Mouse (Mus musculus) testis, adult 2 months (tissue): ENCODE measurements around the gene Babam2. TPM values are rescaled to one million over a fixed set of nuclear protein-coding genes. Genes with fewer than 3 reads are reported as not detected.

Source experiments
- H3K27ac ChIP-seq: fragments of 200-500 bp; 2 replicates; pipeline ENCODE4 v1.5.1; 2012; ENCODE audit warnings: low read depth, low read length; ENCODE audit not compliant: control insufficient read depth, insufficient read depth
- H3K27me3 ChIP-seq: fragments of 200-500 bp; 2 replicates; pipeline ENCODE4 v1.6.1; 2012; ENCODE audit warnings: mild to moderate bottlenecking, low read length, moderate library complexity; ENCODE audit not compliant: control insufficient read depth, insufficient read depth
- H3K36me3 ChIP-seq: fragments of 200-500 bp; 2 replicates; pipeline ENCODE4 v1.6.1; 2012; ENCODE audit warnings: mild to moderate bottlenecking, low read length; ENCODE audit not compliant: control insufficient read depth, insufficient read depth
- H3K4me1 ChIP-seq: fragments of 200-500 bp; 2 replicates; pipeline ENCODE4 v1.6.1; 2012; ENCODE audit warnings: low read length; ENCODE audit not compliant: control insufficient read depth, insufficient read depth
- H3K4me3 ChIP-seq: fragments of 200-500 bp; 2 replicates; pipeline ENCODE4 v1.5.1; 2012; ENCODE audit warnings: low read depth, mild to moderate bottlenecking, low read length, moderate library complexity, mixed read lengths; ENCODE audit not compliant: control insufficient read depth
- CTCF ChIP-seq: fragments of 200-500 bp; IDR thresholded peaks from 2 replicates; pipeline ENCODE4 v1.5.1; 2012; ENCODE audit warnings: low read depth, mild to moderate bottlenecking, inconsistent platforms, low read length, moderate library complexity; ENCODE audit not compliant: control insufficient read depth, insufficient read depth, insufficient replicate concordance
- POLR2A ChIP-seq: fragments of 200-500 bp; IDR thresholded peaks from 2 replicates; pipeline ENCODE4 v1.6.1; 2012; ENCODE audit warnings: low read depth, mild to moderate bottlenecking, inconsistent platforms, low read length, moderate library complexity; ENCODE audit not compliant: control insufficient read depth
- polyA plus RNA-seq: library from polyadenylated mRNA; depleted of rRNA; stranded (reverse); fragments of >200 nt; gene quantifications from 2 replicates; pipeline ENCODE4 v1.2.3, GENCODE M21; 2012

Gene Babam2
- polyA plus RNA-seq, 1 experiment, result 38.5 TPM

DNA sequence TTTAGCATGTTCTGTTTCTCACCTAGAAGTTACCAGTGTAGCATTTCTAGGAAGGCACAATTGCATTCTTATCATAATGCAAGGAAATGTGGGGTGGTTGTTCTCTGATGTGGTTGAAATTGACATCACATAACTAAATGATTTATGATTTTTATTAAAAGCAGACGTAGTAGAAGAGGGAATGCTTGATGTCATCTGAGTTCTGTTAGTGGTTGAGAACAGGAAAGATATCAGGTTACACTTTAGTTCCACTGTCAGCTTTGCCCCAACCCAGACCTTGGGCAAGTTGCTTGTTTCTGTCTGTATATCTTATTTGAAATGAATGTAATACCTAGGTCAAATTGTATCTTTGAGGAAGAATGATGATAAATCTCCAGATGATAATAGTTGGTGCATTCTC lies 162.9 kb downstream of the Babam2 start:
- Histone ChIP-seq H3K4me1 (no peaks in the 10 kb centered on the region), H3K4me3 (no peak overlapping the region), H3K27ac (no peak overlapping the region), H3K36me3 (no peaks in the 10 kb centered on the region), H3K27me3 (no peaks in the 10 kb centered on the region)
- TF ChIP-seq CTCF (no peak), POLR2A (no peak)

DNA sequence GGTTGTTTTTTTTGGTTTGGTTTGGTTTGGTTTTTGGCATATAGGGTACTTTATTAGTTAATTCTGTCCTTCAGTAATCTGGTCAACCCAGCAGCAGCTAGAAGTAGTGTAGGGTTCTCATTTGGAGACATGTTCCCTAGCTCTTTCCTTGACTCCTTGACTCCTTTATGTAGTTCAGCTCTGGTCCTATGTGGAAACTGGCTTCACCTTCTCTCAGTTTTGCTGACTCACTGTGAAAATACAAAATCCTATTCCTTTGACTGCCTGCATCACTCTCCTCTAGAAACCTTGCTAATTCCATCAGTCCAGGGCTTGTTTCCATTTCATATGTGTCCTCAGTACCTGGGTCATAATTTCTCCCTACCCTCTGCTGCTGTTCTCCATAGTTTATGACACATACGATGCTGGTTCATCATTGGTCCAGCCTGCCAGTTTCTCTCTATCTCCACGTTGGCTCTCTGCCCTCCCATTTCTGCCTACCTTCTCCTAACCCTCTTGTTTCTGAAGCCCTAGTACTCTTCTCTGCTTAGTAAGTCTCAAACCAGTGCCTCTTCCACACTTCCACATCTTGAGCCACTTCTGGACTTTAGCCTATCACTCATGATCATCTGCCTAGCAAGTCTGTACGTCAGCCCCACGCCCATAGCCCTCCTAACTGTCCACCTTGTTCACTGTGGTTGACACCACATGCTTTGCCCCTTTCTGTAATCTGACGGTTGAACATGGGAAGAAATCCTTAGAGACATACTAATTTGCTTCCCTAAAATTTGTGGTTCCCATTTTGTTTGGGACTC lies 163.5 kb downstream of the Babam2 start:
- Histone ChIP-seq H3K4me1 (no peaks in the 10 kb centered on the region), H3K27ac (no peak overlapping the region), H3K4me3 (no peak overlapping the region), H3K36me3 (no peaks in the 10 kb centered on the region), H3K27me3 (no peaks in the 10 kb centered on the region)
- TF ChIP-seq POLR2A (no peak), CTCF (no peak)

DNA sequence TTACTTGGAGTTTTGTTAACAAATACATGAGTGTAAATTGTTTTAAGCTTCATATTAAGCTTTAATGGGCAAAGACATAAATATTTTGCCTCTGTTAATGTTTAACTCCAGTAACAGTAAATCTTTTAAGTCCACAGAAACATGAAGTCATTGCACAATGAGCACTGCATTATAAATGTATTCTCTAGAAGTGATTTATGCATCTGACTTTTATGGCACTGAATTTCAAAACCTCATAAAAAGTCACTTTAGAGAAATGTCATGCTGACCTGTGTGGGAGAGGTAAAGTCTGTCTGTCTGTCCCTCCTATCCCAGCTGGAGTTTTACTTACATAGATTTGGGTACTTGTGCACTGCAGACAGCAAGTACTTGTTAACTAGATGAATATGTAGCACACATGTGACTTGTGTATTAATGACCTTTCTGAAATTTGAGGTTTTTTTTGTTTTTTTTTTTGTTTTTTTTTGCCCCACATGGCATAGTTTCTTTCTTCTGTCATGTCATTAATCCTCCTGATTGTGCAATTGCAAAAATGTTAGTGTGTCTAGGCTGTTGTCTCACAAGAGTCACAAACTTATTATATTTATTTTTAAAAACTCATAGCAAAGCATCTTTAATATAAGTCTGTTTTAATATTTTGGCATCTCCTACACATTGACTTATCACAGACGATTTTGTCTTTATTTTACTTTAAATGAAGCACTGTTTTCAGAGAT lies 165.4 kb downstream of the Babam2 start:
- TF ChIP-seq POLR2A (no peak), CTCF (no peak)
- no peaks in the 10 kb centered on the region for H3K4me1 ChIP-seq
- no peak overlapping the region for H3K27ac ChIP-seq
- H3K4me3 ChIP-seq, result no peak overlapping the region
- no peaks in the 10 kb centered on the region for H3K36me3 ChIP-seq
- no peaks in the 10 kb centered on the region for H3K27me3 ChIP-seq

DNA sequence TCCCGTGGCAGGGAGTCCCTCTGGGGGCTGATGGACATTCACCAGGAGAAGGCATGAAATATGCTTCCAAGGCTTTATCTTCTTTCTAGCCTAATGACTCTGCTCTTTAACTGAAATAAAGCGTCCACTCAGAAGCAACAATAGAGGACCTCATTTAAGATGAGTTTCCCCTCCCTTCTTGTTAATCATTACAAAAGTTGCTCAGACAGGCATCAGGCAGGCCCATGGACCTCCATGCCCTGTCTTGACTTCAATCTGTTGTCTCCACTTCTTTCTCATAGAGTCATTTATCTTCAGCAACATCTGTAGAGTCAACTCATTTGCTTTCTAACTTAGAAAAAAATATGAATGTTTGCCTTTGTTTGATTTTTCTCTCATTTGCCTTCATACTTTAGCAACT lies 166.6 kb downstream of the Babam2 start:
- Histone ChIP-seq H3K4me3 (no peak overlapping the region), H3K4me1 (no peaks in the 10 kb centered on the region), H3K27ac (no peak overlapping the region), H3K36me3 (no peaks in the 10 kb centered on the region), H3K27me3 (no peaks in the 10 kb centered on the region)
- TF ChIP-seq POLR2A, result no peak
- no peak for TF ChIP-seq CTCF

DNA sequence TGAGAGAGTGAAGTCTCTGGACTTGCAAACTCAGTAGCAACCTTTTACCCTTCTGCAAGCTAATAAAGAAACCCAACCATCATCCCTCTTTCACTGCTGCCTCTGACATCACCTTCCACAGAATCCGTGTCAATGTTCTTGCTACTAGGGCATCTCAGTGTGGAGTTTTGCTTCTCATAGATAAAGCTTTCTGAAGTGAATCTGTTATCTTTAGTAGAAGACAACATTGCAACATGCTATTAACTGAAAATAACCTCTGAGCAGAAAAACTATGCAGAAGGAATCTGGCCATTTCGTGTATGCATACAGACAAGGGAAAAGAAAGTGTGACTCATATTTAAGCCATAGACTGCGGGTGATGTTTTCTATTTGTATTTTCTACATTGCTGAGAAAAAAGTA lies 168.6 kb downstream of the Babam2 start:
- Histone ChIP-seq H3K4me1 (no peaks in the 10 kb centered on the region), H3K4me3 (no peak overlapping the region), H3K27ac (no peak overlapping the region), H3K36me3 (no peaks in the 10 kb centered on the region), H3K27me3 (no peaks in the 10 kb centered on the region)
- TF ChIP-seq CTCF (no peak), POLR2A (no peak)

DNA sequence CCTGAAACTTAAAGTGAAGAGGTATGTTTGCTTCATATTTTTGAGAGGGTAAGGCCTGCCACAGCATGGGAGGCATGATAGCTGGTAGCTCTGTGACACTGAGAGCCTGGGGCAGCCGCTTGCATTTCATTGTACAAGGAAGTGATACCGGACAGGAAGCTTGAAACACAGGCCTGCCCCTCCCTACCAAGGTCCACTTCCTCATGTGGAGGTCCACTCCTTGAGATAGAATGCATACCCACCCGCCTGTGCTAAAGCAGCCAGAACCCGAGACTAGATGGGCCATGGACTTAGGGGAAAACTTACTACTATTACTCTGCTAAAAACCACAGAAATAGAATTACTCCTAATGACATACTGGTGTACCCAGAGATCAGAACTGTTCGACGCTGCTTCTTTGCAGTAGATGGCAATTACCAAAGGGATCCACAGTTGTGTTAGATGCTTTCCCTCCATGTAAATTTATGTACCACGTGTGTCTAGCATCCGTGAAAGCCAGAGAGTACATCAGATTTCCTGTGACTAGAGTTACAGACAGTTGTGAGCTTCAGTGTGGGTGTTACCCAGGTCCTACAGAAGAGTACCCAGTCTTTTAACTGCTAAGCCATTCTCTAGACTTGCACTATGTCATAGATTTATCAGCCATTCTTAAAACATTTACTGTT lies 173.5 kb downstream of the Babam2 start:
- no peaks in the 10 kb centered on the region for H3K36me3 ChIP-seq
- H3K4me1 ChIP-seq, result no peaks in the 10 kb centered on the region
- no peak for TF ChIP-seq CTCF
- no peak for TF ChIP-seq POLR2A
- no peak overlapping the region for H3K27ac ChIP-seq
- H3K4me3 ChIP-seq, result no peak overlapping the region
- H3K27me3 ChIP-seq, result no peaks in the 10 kb centered on the region

DNA sequence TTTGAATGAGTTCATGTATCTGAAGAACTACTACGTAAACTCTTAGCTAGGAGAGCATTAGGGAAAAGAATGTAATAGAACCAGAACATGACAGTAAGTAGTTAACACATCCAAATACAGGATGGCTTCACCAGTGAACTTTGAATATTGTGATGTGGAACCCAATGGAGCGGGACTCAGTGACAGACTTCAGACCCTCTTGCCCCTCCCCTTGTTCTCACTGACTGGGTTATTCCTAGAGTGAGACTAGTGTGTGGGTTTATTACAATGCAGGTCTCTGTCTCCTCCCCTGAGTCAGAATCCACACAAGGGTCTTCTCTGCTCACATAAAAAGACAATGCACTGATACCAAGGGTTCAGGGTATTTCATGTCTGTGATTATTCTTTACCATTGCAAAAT lies 175.8 kb downstream of the Babam2 start:
- H3K4me1 ChIP-seq, result no peaks in the 10 kb centered on the region
- no peaks in the 10 kb centered on the region for H3K27me3 ChIP-seq
- H3K4me3 ChIP-seq, result no peak overlapping the region
- no peak overlapping the region for H3K27ac ChIP-seq
- no peak for TF ChIP-seq POLR2A
- no peak for TF ChIP-seq CTCF
- no peaks in the 10 kb centered on the region for H3K36me3 ChIP-seq
